Mouse (Mus musculus): ENCODE measurements at regions not wholly inside any gene's neighbourhood (a gene's known extent, or its start where the extent isn't known, plus 50 kb on each side); places are given as distances from the start of the nearest gene placed in this dataset.

DNA sequence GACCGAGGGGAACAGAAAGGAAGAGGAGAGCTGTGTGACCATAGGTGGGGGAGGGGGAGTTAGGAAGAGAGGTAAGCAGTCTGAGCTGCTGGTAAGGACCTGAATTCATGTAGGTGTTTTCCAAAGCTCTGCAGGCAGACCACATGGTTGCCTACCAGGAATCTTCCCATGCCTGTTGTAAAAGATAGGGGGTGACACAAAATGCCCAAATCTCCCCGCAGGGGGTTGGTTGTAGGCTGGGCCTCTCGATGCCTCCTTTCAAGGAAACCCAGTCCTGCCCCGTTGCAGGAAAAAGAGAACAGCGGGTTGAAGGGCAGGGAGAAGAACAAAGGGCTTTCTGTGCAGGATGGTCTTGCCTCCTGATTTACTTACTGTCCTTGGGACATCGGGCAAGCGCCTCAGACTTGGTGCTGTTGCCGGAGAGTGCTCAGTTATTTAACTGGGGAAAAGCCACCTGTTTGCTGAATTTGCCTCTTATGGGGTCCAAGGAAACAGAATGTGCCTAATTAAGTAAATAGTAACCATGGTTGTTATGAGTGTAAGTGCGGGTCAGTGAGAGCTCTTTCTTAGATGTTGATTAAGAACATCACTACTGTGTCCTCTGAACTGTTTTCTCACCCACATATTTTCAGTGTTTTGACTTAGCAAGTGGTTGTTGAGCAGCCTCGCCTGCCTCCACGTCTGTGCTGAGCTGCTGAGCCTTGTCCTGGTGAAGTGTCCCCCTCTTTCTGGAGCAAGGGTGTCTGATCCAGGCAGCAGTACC, 83.1 kb upstream of the Klf9 start:
- TF ChIP-seq CTCF (IDR thresholded peaks at IDR 0.05; ENCODE audit: low read depth): no peak
- TF ChIP-seq EP300 (IDR thresholded peaks at IDR 0.05; ENCODE audit: low read depth): no peak
